Mouse (Mus musculus): Measurements from ENCODE around the gene 4930556J24Rik. TPM values are rescaled to one million over a fixed set of nuclear protein-coding genes. Genes with fewer than 3 reads are reported as not detected.

4930556J24Rik gene
- not detected in 4 replicates for total RNA-seq (2023; ENCODE audit: inconsistent age)

GRCm38 (mm10) chr11:3976678-3977077 is at the start of gene 4930556J24Rik:
Gene 4930556J24Rik, minus strand, starts transcription at chr11:3976778.

GRCm38 (mm10) chr11:3983291-3983862 is 6.8 kb upstream of the 4930556J24Rik start, which contains the start of gene Gal3st1:
Gene Gal3st1, plus strand, starts transcription at chr11:3983636.

GRCm38 (mm10) chr11:3963610-3964415 is 12.8 kb downstream of the 4930556J24Rik start, which contains the start of gene Pes1:
Gene Pes1, plus strand, starts transcription at chr11:3963975.

GRCm38 (mm10) chr11:3931511-3932211 is 44.9 kb downstream of the 4930556J24Rik start, which contains the start of gene Tcn2:
Gene Tcn2, minus strand, starts transcription at chr11:3932159.

GRCm38 (mm10) chr11:3914109-3914840 is 62.3 kb downstream of the 4930556J24Rik start, which contains the start of gene Slc35e4:
Gene Slc35e4, minus strand, starts transcription at chr11:3914664.

GRCm38 (mm10) chr11:3894406-3895281 is 81.9 kb downstream of the 4930556J24Rik start, which contains the start of the genes 4921536K21Rik and Dusp18:
Gene 4921536K21Rik, minus strand, starts transcription at chr11:3895098.
Gene Dusp18, plus strand, starts transcription at chr11:3895240.

Other genes starting within 250 kb of the 4930556J24Rik start
- not detected in 4 replicates for gene Osbp2, start 112.9 kb downstream of the 4930556J24Rik start, total RNA-seq (2023; ENCODE audit: inconsistent age)
- 0.84 to 1.5 TPM (median 0.98 TPM) in 4 replicates for gene 4921536K21Rik, start 81.7 kb downstream of the 4930556J24Rik start, total RNA-seq (2023; ENCODE audit: inconsistent age)
- gene Dusp18, start 81.5 kb downstream of the 4930556J24Rik start, total RNA-seq (2023; ENCODE audit: inconsistent age), result 21.1 to 25.3 TPM (median 23.7 TPM) in 4 replicates
- gene Slc35e4, start 62.1 kb downstream of the 4930556J24Rik start, total RNA-seq (2023; ENCODE audit: inconsistent age), result 7.0 to 8.9 TPM (median 7.8 TPM) in 4 replicates
- 24.6 to 26.8 TPM (median 26.2 TPM) in 4 replicates for gene Tcn2, start 44.6 kb downstream of the 4930556J24Rik start, total RNA-seq (2023; ENCODE audit: inconsistent age)
- 84.1 to 95.1 TPM (median 92.3 TPM) in 4 replicates for gene Pes1, start 12.8 kb downstream of the 4930556J24Rik start, total RNA-seq (2023; ENCODE audit: inconsistent age)
- gene Gal3st1, start 6.9 kb upstream of the 4930556J24Rik start, total RNA-seq (2023; ENCODE audit: inconsistent age), result 0.29 to 0.36 TPM in 2 of 4 replicates, not detected in the others
- gene Sec14l4, start 54.7 kb upstream of the 4930556J24Rik start, total RNA-seq (2023; ENCODE audit: inconsistent age), result not detected in 4 replicates
- not detected in 4 replicates for gene Sec14l3, start 88.1 kb upstream of the 4930556J24Rik start, total RNA-seq (2023; ENCODE audit: inconsistent age)
- 0.38 to 1.8 TPM (median 1.3 TPM) in 4 replicates for gene Mtfp1, start 118.7 kb upstream of the 4930556J24Rik start, total RNA-seq (2023; ENCODE audit: inconsistent age)
- 0.81 to 1.3 TPM in 2 of 4 replicates, not detected in the others for gene Sec14l2, start 146.6 kb upstream of the 4930556J24Rik start, total RNA-seq (2023; ENCODE audit: inconsistent age)
- gene Rnf215, start 158.4 kb upstream of the 4930556J24Rik start, total RNA-seq (2023; ENCODE audit: inconsistent age), result 29.9 to 40.8 TPM (median 34.4 TPM) in 4 replicates
- gene Ccdc157, start 183.5 kb upstream of the 4930556J24Rik start, total RNA-seq (2023; ENCODE audit: inconsistent age), result 7.6 to 12.7 TPM (median 9.2 TPM) in 4 replicates
- 55.7 to 69.9 TPM (median 65.6 TPM) in 4 replicates for gene Sf3a1, start 183.6 kb upstream of the 4930556J24Rik start, total RNA-seq (2023; ENCODE audit: inconsistent age)
- 44.2 to 53.3 TPM (median 48.1 TPM) in 4 replicates for gene Tbc1d10a, start 210.0 kb upstream of the 4930556J24Rik start, total RNA-seq (2023; ENCODE audit: inconsistent age)
- gene Castor1, start 241.4 kb upstream of the 4930556J24Rik start, total RNA-seq (2023; ENCODE audit: inconsistent age), result 2.5 to 4.3 TPM (median 3.1 TPM) in 4 replicates